ENCODE assay signal across 25 mouse cellular contexts in the genomic region with DNA sequence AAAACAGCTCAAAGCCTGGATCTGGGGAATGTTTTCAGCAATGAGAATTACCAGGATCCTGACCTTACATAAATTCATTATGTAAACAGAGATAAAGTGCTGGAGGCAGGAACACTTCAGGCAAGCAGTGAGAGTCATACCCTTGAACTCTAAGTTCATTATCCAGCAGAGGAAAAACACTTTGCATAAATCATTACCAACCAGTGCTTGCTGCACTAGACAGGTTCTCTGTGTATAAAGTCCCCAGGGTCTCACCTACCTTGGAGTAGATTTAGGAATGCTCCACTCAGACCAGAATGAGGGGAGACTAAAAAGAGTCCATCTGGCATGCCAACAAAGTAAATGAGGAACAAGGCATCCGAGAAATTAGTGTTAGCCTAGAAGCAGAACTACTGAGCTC.
DNase-seq lines count a peak whose midpoint lies in the region; ATAC-seq and TF ChIP-seq lines count a peak whose summit lies in the region.
"Had no signal": no experiment of that assay in that cellular context is flagged by ENCODE, and none has a peak within 500 bp of the region (broad histone marks: within the 10 kb centered on the region; RNA-seq: fewer than 3 reads in every experiment).

No protein-coding gene starts in this region.

- 71% methylated on average over 1 of the region's 1 CpGs for WGBS in hindbrain, postnatal 0 days
- WGBS in hindbrain, embryonic 13.5 days = 75% methylated on average over 1 of the region's 1 CpGs
- 66% methylated on average over 1 of the region's 1 CpGs for WGBS in liver, adult 2 months
- WGBS in liver, embryonic 12.5 days (ENCODE audit: insufficient replicate concordance) = 26% methylated on average over 1 of the region's 1 CpGs
- whole genome bisulfite sequencing in neural tube, embryonic 15.5 days = 69% methylated on average over 1 of the region's 1 CpGs

- H3K9ac ChIP-seq in hindbrain, postnatal 0 days (replicated peaks; ENCODE audit: low read length) = no peak overlapping the region
- H3K9ac ChIP-seq in hindbrain, embryonic 13.5 days = no peak overlapping the region
- no peak overlapping the region for H3K9ac ChIP-seq in liver, adult 2 months (ENCODE audit: low read depth, low read length)
- H3K9ac ChIP-seq in liver, embryonic 12.5 days = no peak overlapping the region
- no peak overlapping the region for H3K9ac ChIP-seq in neural tube, embryonic 15.5 days (replicated peaks)
- H3K9ac ChIP-seq: embryonic facial prominence, embryonic 15.5 days; limb, embryonic 15.5 days; midbrain, embryonic 12.5 days; neural tube, embryonic 12.5 days had no signal

- no peaks in the 10 kb centered on the region for H3K4me1 ChIP-seq in hindbrain, postnatal 0 days (ENCODE audit: insufficient read depth, low read length)
- H3K4me1 ChIP-seq in hindbrain, embryonic 13.5 days (replicated peaks) = no peaks in the 10 kb centered on the region
- no peaks in the 10 kb centered on the region for H3K4me1 ChIP-seq in liver, adult 2 months (ENCODE audit: control insufficient read depth, insufficient read depth, low read length)
- no peaks in the 10 kb centered on the region for H3K4me1 ChIP-seq in liver, embryonic 12.5 days
- peaks cover 2% of the 10 kb centered on the region; the same call in 1 of the 2 replicates for H3K4me1 ChIP-seq in neural tube, embryonic 15.5 days
- H3K4me1 ChIP-seq: embryonic facial prominence, embryonic 15.5 days; hindbrain, embryonic 10.5 days; limb, embryonic 15.5 days; midbrain, embryonic 12.5 days; neural tube, embryonic 12.5 days had no signal

- ATAC-seq in hindbrain, postnatal 0 days = no peak
- ATAC-seq in hindbrain, embryonic 13.5 days (ENCODE audit: low FRiP score) = no peak
- ATAC-seq in liver, embryonic 12.5 days = no peak
- ATAC-seq in neural tube, embryonic 15.5 days (ENCODE audit: low FRiP score) = no peak
- ATAC-seq: inflammation-experienced regulatory T-cells, adult 6 months; Patski had no signal

- H3K36me3 ChIP-seq in hindbrain, postnatal 0 days (ENCODE audit: insufficient read depth, low read length) = no peaks in the 10 kb centered on the region
- no peaks in the 10 kb centered on the region for H3K36me3 ChIP-seq in hindbrain, embryonic 13.5 days
- no peaks in the 10 kb centered on the region for H3K36me3 ChIP-seq in liver, adult 2 months (ENCODE audit: control insufficient read depth, insufficient read depth, low read length)
- no peaks in the 10 kb centered on the region for H3K36me3 ChIP-seq in liver, embryonic 12.5 days
- H3K36me3 ChIP-seq in neural tube, embryonic 15.5 days = no peaks in the 10 kb centered on the region
- H3K36me3 ChIP-seq: embryonic facial prominence, embryonic 15.5 days; G1E; hindbrain, embryonic 10.5 days; limb, embryonic 15.5 days; midbrain, embryonic 12.5 days; neural tube, embryonic 12.5 days had no signal

- no peaks in the 10 kb centered on the region for H3K9me3 ChIP-seq in hindbrain, postnatal 0 days (ENCODE audit: low read length)
- H3K9me3 ChIP-seq in hindbrain, embryonic 13.5 days = no peaks in the 10 kb centered on the region
- no peaks in the 10 kb centered on the region for H3K9me3 ChIP-seq in liver, embryonic 12.5 days (replicated peaks)
- H3K9me3 ChIP-seq in neural tube, embryonic 15.5 days (replicated peaks) = no peaks in the 10 kb centered on the region
- H3K9me3 ChIP-seq: embryonic facial prominence, embryonic 15.5 days; G1E; hindbrain, embryonic 10.5 days; limb, embryonic 15.5 days; midbrain, embryonic 12.5 days; neural tube, embryonic 12.5 days had no signal

- no peaks in the 10 kb centered on the region for H3K79me2 ChIP-seq in liver, adult 2 months (ENCODE audit: control insufficient read depth, insufficient read depth, low read length)

- TF ChIP-seq CTCF in hindbrain, postnatal 0 days (IDR thresholded peaks at IDR 0.05; ENCODE audit: low read depth) = no peak
- TF ChIP-seq CTCF in liver, adult 2 months (IDR thresholded peaks at IDR 0.05; ENCODE audit: low read depth, low read length) = no peak
- TF ChIP-seq CTCF in brain, embryonic 14.5 days (IDR thresholded peaks at IDR 0.05; ENCODE audit: borderline replicate concordance, extremely low read depth, insufficient read depth, insufficient read length) = no peak

- H3K4me3 ChIP-seq in hindbrain, postnatal 0 days (ENCODE audit: low read length) = no peak overlapping the region
- H3K4me3 ChIP-seq in hindbrain, embryonic 13.5 days = no peak overlapping the region
- H3K4me3 ChIP-seq in liver, adult 2 months (ENCODE audit: insufficient read depth, low read depth, low read length) = no peak overlapping the region
- no peak overlapping the region for H3K4me3 ChIP-seq in liver, embryonic 12.5 days
- H3K4me3 ChIP-seq in neural tube, embryonic 15.5 days (replicated peaks) = no peak overlapping the region
- H3K4me3 ChIP-seq: embryonic facial prominence, embryonic 15.5 days; gastrocnemius, adult 2 months; hindbrain, embryonic 10.5 days; limb, embryonic 15.5 days; midbrain, embryonic 12.5 days; neural tube, embryonic 12.5 days had no signal

- peak; percentile 1 for DNase-seq in hindbrain, postnatal 0 days (ENCODE audit: low spot score)
- DNase-seq in liver, adult 2 months (ENCODE audit: extremely low read depth, low read depth, low spot score) = peak; percentile 33
- DNase-seq in brain, embryonic 14.5 days (ENCODE audit: low read depth) = peak; percentile 20
- peak; percentile 2 to 41 for DNase-seq in kidney, postnatal 36 days
- DNase-seq: B cell, adult 2 months; cerebellum, adult 18-20 months; cerebellum, postnatal 14 days; gastrocnemius, adult 2 months; heart, postnatal 10 days; left cerebral cortex, postnatal 4 days; lung, postnatal 10 days; thymus, postnatal 25 days had no signal

- no peak overlapping the region for H3K4me2 ChIP-seq in hindbrain, postnatal 0 days (ENCODE audit: low read depth, low read length)
- no peak overlapping the region for H3K4me2 ChIP-seq in hindbrain, embryonic 13.5 days
- no peak overlapping the region for H3K4me2 ChIP-seq in liver, embryonic 12.5 days
- no peak overlapping the region for H3K4me2 ChIP-seq in neural tube, embryonic 15.5 days
- H3K4me2 ChIP-seq: embryonic facial prominence, embryonic 15.5 days; heart, embryonic 11.5 days; limb, embryonic 15.5 days; midbrain, embryonic 12.5 days; neural tube, embryonic 12.5 days had no signal

- no peaks in the 10 kb centered on the region for H3K27me3 ChIP-seq in hindbrain, postnatal 0 days (ENCODE audit: insufficient read depth, low read length)
- no peaks in the 10 kb centered on the region for H3K27me3 ChIP-seq in hindbrain, embryonic 13.5 days
- H3K27me3 ChIP-seq in liver, adult 2 months (ENCODE audit: control insufficient read depth, insufficient read depth, low read length) = no peaks in the 10 kb centered on the region
- no peaks in the 10 kb centered on the region for H3K27me3 ChIP-seq in liver, embryonic 12.5 days (replicated peaks)
- H3K27me3 ChIP-seq in neural tube, embryonic 15.5 days (replicated peaks) = no peaks in the 10 kb centered on the region
- H3K27me3 ChIP-seq: CH12.LX; embryonic facial prominence, embryonic 15.5 days; limb, embryonic 15.5 days; midbrain, embryonic 12.5 days; neural tube, embryonic 12.5 days had no signal

- TF ChIP-seq POLR2A in liver, adult 2 months (IDR thresholded peaks at IDR 0.05; ENCODE audit: extremely low read depth, insufficient read depth, low read length) = no peak
- no peak for TF ChIP-seq POLR2A in brain, embryonic 14.5 days (IDR thresholded peaks at IDR 0.05; ENCODE audit: borderline replicate concordance, extremely low read depth, insufficient read depth, insufficient read length, poor library complexity, severe bottlenecking)

- no peak overlapping the region for H3K27ac ChIP-seq in hindbrain, postnatal 0 days
- no peak overlapping the region for H3K27ac ChIP-seq in hindbrain, embryonic 13.5 days
- H3K27ac ChIP-seq in liver, adult 2 months (replicated peaks; ENCODE audit: insufficient read depth, low read depth, low read length) = no peak overlapping the region
- no peak overlapping the region for H3K27ac ChIP-seq in liver, embryonic 12.5 days
- no peak overlapping the region for H3K27ac ChIP-seq in neural tube, embryonic 15.5 days (replicated peaks)
- H3K27ac ChIP-seq: embryonic facial prominence, embryonic 15.5 days; gastrocnemius, adult 2 months; hindbrain, embryonic 10.5 days; limb, embryonic 15.5 days; midbrain, embryonic 12.5 days; neural tube, embryonic 12.5 days had no signal
